In genomic region chr9:43234496-43234895, GRCm38 (mm10) we compare ENCODE assay signal across 13 mouse cellular contexts. TPM values are rescaled to one million over a fixed set of nuclear protein-coding genes. Genes with fewer than 3 reads are reported as not detected.
DNase-seq lines count a peak whose midpoint lies in the region; ATAC-seq lines count a peak whose summit lies in the region.
"Had no signal": no experiment of that assay in that cellular context is flagged by ENCODE, and none has a peak within 500 bp of the region (broad histone marks: within the 10 kb centered on the region; RNA-seq: fewer than 3 reads in every experiment).

No protein-coding gene starts in this region.

- H3K4me3 ChIP-seq in heart, embryonic 10.5 days: 0 out of 2 replicates have a peak overlapping the region, but pooled peaks have one; percentile 6
- H3K4me3 ChIP-seq: intestine, embryonic 15.5 days had no signal

- 18% methylated on average over 5 of the region's 5 CpGs for WGBS in heart, embryonic 10.5 days

- peak; percentile 91 for DNase-seq in heart, embryonic 10.5 days (ENCODE audit: low spot score)
- no peak for DNase-seq in heart, postnatal 4 days
- DNase-seq in spleen, adult 12 weeks (ENCODE audit: low spot score): peak; percentile 45
- DNase-seq in spleen, postnatal 14 days (ENCODE audit: low spot score in 2 of 2): no peak
- no peak for DNase-seq in left cerebral cortex, postnatal 10 days (ENCODE audit: extremely low spot score in 1 of 2, low spot score in 2 of 2)
- no peak for DNase-seq in embryo, embryonic 9.5 days (ENCODE audit: extremely low spot score)
- DNase-seq: lung, postnatal 4 days; thymus, postnatal 14 days had no signal

- intact Hi-C loops in left cerebral cortex, postnatal 10 days (cut with DNase I): no loop called here

- H3K4me1 ChIP-seq in heart, embryonic 10.5 days: peaks cover 98% of the 10 kb centered on the region

- H3K9me3 ChIP-seq in heart, embryonic 10.5 days: no peaks in the 10 kb centered on the region
- H3K9me3 ChIP-seq: intestine, embryonic 15.5 days had no signal

- 0 out of 2 replicates have a peak, but pooled peaks cover 2% of the 10 kb centered on the region for H3K36me3 ChIP-seq in heart, embryonic 10.5 days
- H3K36me3 ChIP-seq: intestine, embryonic 15.5 days had no signal

- H3K27me3 ChIP-seq in heart, embryonic 10.5 days (ENCODE audit: insufficient read depth, poor library complexity, severe bottlenecking): no peaks in the 10 kb centered on the region
- H3K27me3 ChIP-seq: intestine, embryonic 15.5 days had no signal

- ATAC-seq in erythroid progenitor cell, adult 5-6 weeks (replicated peaks; ENCODE audit: low FRiP score, poor library complexity, severe bottlenecking): peak; percentile 79
- peak; percentile 92 for ATAC-seq in megakaryocyte-erythroid progenitor cell, adult 5-6 weeks (replicated peaks; ENCODE audit: low FRiP score, low TSS enrichment, poor library complexity, severe bottlenecking)
- ATAC-seq: forebrain, embryonic 16.5 days; intestine, embryonic 15.5 days had no signal

- peak overlapping the region; percentile 83 for H3K27ac ChIP-seq in heart, embryonic 10.5 days

RNA-seq across cellular contexts. Expression of gene Oaf, which starts 5.2 kb away (rescaled TPM):
- 31.1 and 39.8 TPM in 2 replicates for polyA plus RNA-seq in heart, embryonic 10.5 days (2016; fragmentation: Nextera tagmentation; extraction: Ambion mirVana)
- 10 to 100 TPM; 22.1 to 27.7 TPM for total RNA-seq in heart, postnatal 4 days (2021)
- total RNA-seq in erythroid progenitor cell, adult 5-6 weeks (2015; ENCODE audit: low replicate concordance): 8.3 and 38.6 TPM in 2 replicates
- total RNA-seq in erythroid progenitor cell, adult 5-6 weeks (2017; ENCODE audit: low replicate concordance): 5.1 and 14.5 TPM in 2 replicates
- 23.8 and 24.9 TPM in 2 replicates for total RNA-seq in megakaryocyte-erythroid progenitor cell, adult 5-6 weeks (2014; fragmentation: Nextera tagmentation)
- 5.7 and 17.9 TPM in 2 replicates for total RNA-seq in megakaryocyte-erythroid progenitor cell, adult 5-6 weeks (2017)
- 1 to 10 TPM; 8.1 to 9.6 TPM for total RNA-seq in left cerebral cortex, postnatal 10 days (2021)

RNA-seq across cellular contexts. Expression of gene Pou2f3, which starts 24.3 kb away (rescaled TPM):
- polyA plus RNA-seq in heart, embryonic 10.5 days (2016; fragmentation: Nextera tagmentation; extraction: Ambion mirVana): 0.10 TPM in 1 of 2 replicates, not detected in the other
- total RNA-seq in heart, postnatal 4 days (2021): under 1 TPM; 0.11 to 0.17 TPM
- total RNA-seq in erythroid progenitor cell, adult 5-6 weeks (2015; ENCODE audit: low replicate concordance): not detected in 2 replicates
- not detected in 2 replicates for total RNA-seq in erythroid progenitor cell, adult 5-6 weeks (2017; ENCODE audit: low replicate concordance)
- total RNA-seq in megakaryocyte-erythroid progenitor cell, adult 5-6 weeks (2014; fragmentation: Nextera tagmentation): not detected in 2 replicates
- total RNA-seq in megakaryocyte-erythroid progenitor cell, adult 5-6 weeks (2017): not detected in 2 replicates
- not detected for total RNA-seq in left cerebral cortex, postnatal 10 days (2021)
- polyA plus RNA-seq: forebrain, embryonic 16.5 days; limb, embryonic 11.5 days had no signal

Comparison
In these comparisons a context has a peak if more than half of its experiments do, and no peak if none do; other contexts are left out.
1. DNase-seq: peak in heart, embryonic 10.5 days (single experiment) and spleen, adult 12 weeks (single experiment); none in heart, postnatal 4 days (single experiment), spleen, postnatal 14 days (0 of 2), left cerebral cortex, postnatal 10 days (0 of 2) and embryo, embryonic 9.5 days (single experiment).